Mouse (Mus musculus) bone marrow, adult 2 months (tissue): ENCODE results near the gene Prim2.

ENCODE experiments used
- CTCF ChIP-seq: fragments of 200-500 bp; IDR thresholded peaks from 2 replicates; pipeline ENCODE4 v1.5.1; 2011; ENCODE audit warnings: low read length, control low read depth; ENCODE audit not compliant: control insufficient read depth, insufficient read depth
- POLR2A ChIP-seq: fragments of 200-500 bp; IDR thresholded peaks from 2 replicates; pipeline ENCODE4 v1.6.1; 2011; ENCODE audit warnings: low read depth, mild to moderate bottlenecking, control low read depth, low read length, borderline replicate concordance; ENCODE audit not compliant: control insufficient read depth

- TF ChIP-seq POLR2A (no peak), CTCF (peak; percentile 42)
These were observed 2.9 kb upstream of the Prim2 start for GRCm38 (mm10) chr1:33672514-33672913.
